Mouse (Mus musculus) urinary bladder, postnatal 14 days (tissue): ENCODE measurements around the gene Gm12184.
A peak's percentile ranks its signal among the peaks of the same experiment; 100 is the strongest.
"Not testable (repeated sequence)": the region's sequence is repeated elsewhere in the genome, so short reads cannot be mapped to it uniquely, and the experiment has no call there.

Experiments
- DNase-seq: peaks from one replicate; pipeline ENCODE4 v3.0.0; 2021; ENCODE audit warnings: low spot score

Gm12184 gene

GRCm38 (mm10) chr11:48799921-48800701, 26.3 kb downstream of the Gm12184 start, which contains the start of gene Rack1:
TSS of gene Rack1 (plus strand) at chr11:48800332.
- DNase-seq, result peak; percentile 87

GRCm38 (mm10) chr11:48798984-48799920, 27.2 kb downstream of the Gm12184 start:
- DNase-seq, result no peak

- DNase-seq, result no peak
Observed at GRCm38 (mm10) chr11:48798308-48798707, 28.1 kb downstream of the Gm12184 start.

- no peak for DNase-seq
Observed at GRCm38 (mm10) chr11:48797287-48797686, 29.2 kb downstream of the Gm12184 start.

- DNase-seq, result no peak
Observed at GRCm38 (mm10) chr11:48796290-48796689, 30.2 kb downstream of the Gm12184 start.

- DNase-seq, result no peak
Observed at GRCm38 (mm10) chr11:48795221-48795620, 31.2 kb downstream of the Gm12184 start.

- DNase-seq, result no peak
Observed at GRCm38 (mm10) chr11:48793184-48793583, 33.3 kb downstream of the Gm12184 start.

- DNase-seq, result not testable (repeated sequence)
Observed at GRCm38 (mm10) chr11:48791894-48792293, 34.6 kb downstream of the Gm12184 start.

GRCm38 (mm10) chr11:48790946-48791345, 35.5 kb downstream of the Gm12184 start:
- DNase-seq, result no peak

- DNase-seq, result peak; percentile 89
Observed at GRCm38 (mm10) chr11:48789973-48790823, 36.3 kb downstream of the Gm12184 start.

- no peak for DNase-seq
Observed at GRCm38 (mm10) chr11:48789215-48789614, 37.2 kb downstream of the Gm12184 start.

- peak; percentile 83 for DNase-seq
Observed at GRCm38 (mm10) chr11:48788311-48789089, 38.0 kb downstream of the Gm12184 start.

- no peak for DNase-seq
Observed at GRCm38 (mm10) chr11:48787455-48788211, 38.8 kb downstream of the Gm12184 start.

GRCm38 (mm10) chr11:48782243-48782642, 44.2 kb downstream of the Gm12184 start:
- DNase-seq, result no peak

GRCm38 (mm10) chr11:48779450-48779849, 47.0 kb downstream of the Gm12184 start:
- peak; percentile 31 for DNase-seq

GRCm38 (mm10) chr11:48777303-48777702, 49.2 kb downstream of the Gm12184 start:
- no peak for DNase-seq

- no peak for DNase-seq
Observed at GRCm38 (mm10) chr11:48776664-48777063, 49.8 kb downstream of the Gm12184 start.

- peak; percentile 40 for DNase-seq
Observed at GRCm38 (mm10) chr11:48775483-48775882, 51.0 kb downstream of the Gm12184 start.
